Comparison of ENCODE assay signal across 9 mouse cellular contexts in the genomic region with DNA sequence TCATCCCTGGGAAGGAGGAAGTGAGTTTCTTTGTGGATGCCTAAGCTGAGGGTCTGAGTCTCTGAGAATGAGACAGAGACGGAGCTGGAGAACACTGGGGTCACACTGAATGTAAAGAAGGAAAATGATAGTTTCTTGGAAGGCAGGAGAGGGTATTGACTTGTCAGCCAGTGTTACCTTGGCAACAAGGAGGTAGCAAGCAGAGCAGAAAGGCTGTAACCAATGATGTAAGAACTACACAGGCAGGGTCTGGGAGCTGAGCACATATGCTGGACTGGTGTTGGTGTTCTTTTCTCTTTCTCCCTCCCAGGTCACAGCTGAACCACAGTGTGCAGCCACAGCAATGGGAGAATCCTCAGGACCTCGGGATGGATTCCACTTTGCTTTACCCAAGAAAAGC.
A peak's percentile ranks its signal among the peaks of the same experiment; 100 is the strongest.
DNase-seq lines count a peak whose midpoint lies in the region; ATAC-seq and TF ChIP-seq lines count a peak whose summit lies in the region.
"Had no signal": no experiment of that assay in that cellular context is flagged by ENCODE, and none has a peak within 500 bp of the region (broad histone marks: within the 10 kb centered on the region; RNA-seq: fewer than 3 reads in every experiment).

No protein-coding gene starts in this region.

- no peak for TF ChIP-seq CTCF in intestine, postnatal 0 days (IDR thresholded peaks at IDR 0.05; ENCODE audit: low read depth)

- 0 out of 2 replicates have a peak overlapping the region, but pooled peaks have one; percentile 1 for H3K27ac ChIP-seq in heart, embryonic 10.5 days
- H3K27ac ChIP-seq in forebrain, embryonic 16.5 days (ENCODE audit: low read length), result peak overlapping the region; percentile 38; the same call in 1 of the 2 replicates
- H3K27ac ChIP-seq in midbrain, embryonic 11.5 days (ENCODE audit: low read depth, low read length), result no peak overlapping the region
- no peak overlapping the region for H3K27ac ChIP-seq in intestine, postnatal 0 days (ENCODE audit: low read depth, low read length)

- H3K36me3 ChIP-seq in heart, embryonic 10.5 days, result no peaks in the 10 kb centered on the region
- H3K36me3 ChIP-seq in forebrain, embryonic 16.5 days (ENCODE audit: control insufficient read depth, insufficient read depth), result no peaks in the 10 kb centered on the region
- no peaks in the 10 kb centered on the region for H3K36me3 ChIP-seq in midbrain, embryonic 11.5 days (ENCODE audit: control insufficient read depth, insufficient read depth, low read length)
- H3K36me3 ChIP-seq in intestine, postnatal 0 days (ENCODE audit: control insufficient read depth, insufficient read depth), result no peaks in the 10 kb centered on the region

- 88% methylated on average over 2 of the region's 2 CpGs for WGBS in heart, embryonic 10.5 days
- 27% methylated on average over 2 of the region's 2 CpGs for whole genome bisulfite sequencing in forebrain, embryonic 16.5 days
- 58% methylated on average over 2 of the region's 2 CpGs for WGBS in midbrain, embryonic 11.5 days
- WGBS in intestine, postnatal 0 days, result 82% methylated on average over 2 of the region's 2 CpGs

- ATAC-seq in forebrain, embryonic 16.5 days, result peak; percentile 91
- peak; percentile 68; the same call in 1 of the 2 replicates for ATAC-seq in midbrain, embryonic 11.5 days (ENCODE audit: low FRiP score)
- ATAC-seq in intestine, postnatal 0 days, result no peak

- no peak overlapping the region for H3K4me2 ChIP-seq in forebrain, embryonic 16.5 days (ENCODE audit: low read length)
- no peak overlapping the region for H3K4me2 ChIP-seq in midbrain, embryonic 11.5 days
- no peak overlapping the region for H3K4me2 ChIP-seq in intestine, postnatal 0 days (replicated peaks; ENCODE audit: low read depth)

- 0 out of 2 replicates have a peak, but pooled peaks cover 3% of the 10 kb centered on the region for H3K4me1 ChIP-seq in heart, embryonic 10.5 days
- peaks cover 14% of the 10 kb centered on the region for H3K4me1 ChIP-seq in forebrain, embryonic 16.5 days (replicated peaks; ENCODE audit: control insufficient read depth, insufficient read depth, low read length)
- H3K4me1 ChIP-seq in midbrain, embryonic 11.5 days (ENCODE audit: control insufficient read depth, insufficient read depth, low read length), result 0 out of 2 replicates have a peak, but pooled peaks cover 2% of the 10 kb centered on the region
- no peaks in the 10 kb centered on the region for H3K4me1 ChIP-seq in intestine, postnatal 0 days (replicated peaks; ENCODE audit: control insufficient read depth, insufficient read depth, low read length)

- H3K9me3 ChIP-seq in heart, embryonic 10.5 days, result no peaks in the 10 kb centered on the region
- no peaks in the 10 kb centered on the region for H3K9me3 ChIP-seq in forebrain, embryonic 16.5 days (ENCODE audit: control insufficient read depth, low read length)
- no peaks in the 10 kb centered on the region for H3K9me3 ChIP-seq in midbrain, embryonic 11.5 days (ENCODE audit: control insufficient read depth, low read length)
- H3K9me3 ChIP-seq in intestine, postnatal 0 days (ENCODE audit: control insufficient read depth), result no peaks in the 10 kb centered on the region

- no peak overlapping the region for H3K4me3 ChIP-seq in heart, embryonic 10.5 days
- H3K4me3 ChIP-seq in forebrain, embryonic 16.5 days (replicated peaks; ENCODE audit: low read length), result no peak overlapping the region
- H3K4me3 ChIP-seq in midbrain, embryonic 11.5 days (ENCODE audit: low read depth, low read length), result no peak overlapping the region
- no peak overlapping the region for H3K4me3 ChIP-seq in intestine, postnatal 0 days (ENCODE audit: low read depth, low read length)

- no peaks in the 10 kb centered on the region for H3K27me3 ChIP-seq in heart, embryonic 10.5 days (ENCODE audit: insufficient read depth, poor library complexity, severe bottlenecking)
- no peaks in the 10 kb centered on the region for H3K27me3 ChIP-seq in forebrain, embryonic 16.5 days (replicated peaks; ENCODE audit: control insufficient read depth, insufficient read depth, low read length)
- no peaks in the 10 kb centered on the region for H3K27me3 ChIP-seq in midbrain, embryonic 11.5 days (ENCODE audit: control insufficient read depth, insufficient read depth, low read length)
- H3K27me3 ChIP-seq in intestine, postnatal 0 days (replicated peaks; ENCODE audit: control insufficient read depth, insufficient read depth, low read length), result no peaks in the 10 kb centered on the region

- DNase-seq in heart, embryonic 10.5 days (ENCODE audit: low spot score), result no peak
- DNase-seq in heart, adult 11 months, result no peak
- DNase-seq in midbrain, embryonic 11.5 days (ENCODE audit: low spot score, missing footprints), result no peak
- peak; percentile 18 for DNase-seq in retina, embryonic 14.5 days (ENCODE audit: low spot score)
- DNase-seq in right cerebral cortex, postnatal 4 days, result no peak
- DNase-seq in urinary bladder, postnatal 4 days (ENCODE audit: low spot score in 2 of 2), result no peak
- DNase-seq: kidney, postnatal 36 days had no signal

- peak overlapping the region; percentile 31; the same call in 1 of the 2 replicates for H3K9ac ChIP-seq in forebrain, embryonic 16.5 days (replicated peaks; ENCODE audit: low read depth, low read length)
- no peak overlapping the region for H3K9ac ChIP-seq in midbrain, embryonic 11.5 days (ENCODE audit: low read length)
- no peak overlapping the region for H3K9ac ChIP-seq in intestine, postnatal 0 days (ENCODE audit: low read depth, low read length)

Comparison
In these comparisons a context has a peak if more than half of its experiments do, and no peak if none do; other contexts are left out.
1. H3K27ac ChIP-seq: peak in heart, embryonic 10.5 days (single experiment) and forebrain, embryonic 16.5 days (single experiment); none in midbrain, embryonic 11.5 days (single experiment) and intestine, postnatal 0 days (single experiment).